Comparison of ENCODE assay signal across 26 mouse cellular contexts in genomic region chr2:45351529-45352133, GRCm38 (mm10).
A peak's percentile ranks its signal among the peaks of the same experiment; 100 is the strongest.
DNase-seq lines count a peak whose midpoint lies in the region; ATAC-seq and TF ChIP-seq lines count a peak whose summit lies in the region.
"Had no signal": no experiment of that assay in that cellular context is flagged by ENCODE, and none has a peak within 500 bp of the region (broad histone marks: within the 10 kb centered on the region; RNA-seq: fewer than 3 reads in every experiment).

No protein-coding gene starts in this region.

- H3K4me2 ChIP-seq in midbrain, embryonic 12.5 days (replicated peaks): no peak overlapping the region
- no peak overlapping the region for H3K4me2 ChIP-seq in liver, embryonic 14.5 days (ENCODE audit: low read depth)
- H3K4me2 ChIP-seq: embryonic facial prominence, embryonic 12.5 days; forebrain, embryonic 13.5 days; heart, embryonic 15.5 days; hindbrain, embryonic 14.5 days; stomach, embryonic 15.5 days had no signal

- no peak overlapping the region for H3K4me3 ChIP-seq in midbrain, embryonic 12.5 days
- H3K4me3 ChIP-seq in midbrain, embryonic 10.5 days: no peak overlapping the region
- no peak overlapping the region for H3K4me3 ChIP-seq in liver, embryonic 14.5 days (ENCODE audit: insufficient read depth in 1 of 2, low read depth in 2 of 2, low read length in 2 of 2)
- H3K4me3 ChIP-seq: embryonic facial prominence, embryonic 12.5 days; erythroblast, embryonic 14.5 days; forebrain, embryonic 13.5 days; heart, embryonic 15.5 days; left cerebral cortex, adult 2 months; limb, embryonic 10.5 days; stomach, embryonic 15.5 days had no signal

- intact Hi-C loops in left cerebral cortex, postnatal 14 days (cut with DNase I): no loop called here

- no peaks in the 10 kb centered on the region for H3K36me3 ChIP-seq in midbrain, embryonic 12.5 days
- H3K36me3 ChIP-seq in midbrain, embryonic 10.5 days: no peaks in the 10 kb centered on the region
- no peaks in the 10 kb centered on the region for H3K36me3 ChIP-seq in liver, embryonic 14.5 days (replicated peaks; ENCODE audit: control insufficient read depth, insufficient read depth, low read depth)
- H3K36me3 ChIP-seq: embryonic facial prominence, embryonic 12.5 days; heart, embryonic 15.5 days; limb, embryonic 10.5 days; stomach, embryonic 15.5 days had no signal

- H3K27ac ChIP-seq in midbrain, embryonic 12.5 days (replicated peaks): no peak overlapping the region
- H3K27ac ChIP-seq in midbrain, embryonic 10.5 days (replicated peaks): no peak overlapping the region
- no peak overlapping the region for H3K27ac ChIP-seq in liver, embryonic 14.5 days
- H3K27ac ChIP-seq: embryonic facial prominence, embryonic 12.5 days; forebrain, embryonic 13.5 days; heart, embryonic 15.5 days; hindbrain, embryonic 14.5 days; left cerebral cortex, adult 2 months; limb, embryonic 10.5 days; macrophage; stomach, embryonic 15.5 days had no signal

- 90% methylated on average over 1 of the region's 1 CpGs for WGBS in midbrain, embryonic 12.5 days
- WGBS in midbrain, embryonic 10.5 days: 61% methylated on average over 1 of the region's 1 CpGs
- 8% methylated on average over 1 of the region's 1 CpGs for WGBS in liver, embryonic 14.5 days (ENCODE audit: insufficient replicate concordance)

- 0 out of 2 replicates have a peak, but pooled peaks have one; percentile 52 for ATAC-seq in midbrain, embryonic 12.5 days (ENCODE audit: low FRiP score, low read depth)
- 0 out of 2 replicates have a peak, but pooled peaks have one; percentile 36 for ATAC-seq in common myeloid progenitor, adult 5-6 weeks (replicated peaks; ENCODE audit: low read depth, poor library complexity, severe bottlenecking)
- ATAC-seq in liver, embryonic 14.5 days (ENCODE audit: insufficient read depth): peak; percentile 90
- ATAC-seq: forebrain, embryonic 13.5 days; inflammation-experienced regulatory T-cells, adult 6 months; lung, postnatal 0 days; Patski had no signal

- H3K27me3 ChIP-seq in midbrain, embryonic 12.5 days: no peaks in the 10 kb centered on the region
- no peaks in the 10 kb centered on the region for H3K27me3 ChIP-seq in midbrain, embryonic 10.5 days (ENCODE audit: low read depth, poor library complexity, severe bottlenecking)
- H3K27me3 ChIP-seq in liver, embryonic 14.5 days (ENCODE audit: control insufficient read depth, insufficient read depth, low read length): no peaks in the 10 kb centered on the region
- H3K27me3 ChIP-seq: embryonic facial prominence, embryonic 12.5 days; forebrain, embryonic 13.5 days; heart, embryonic 15.5 days; Patski; stomach, embryonic 15.5 days had no signal

- H3K4me1 ChIP-seq in midbrain, embryonic 12.5 days: no peaks in the 10 kb centered on the region
- no peaks in the 10 kb centered on the region for H3K4me1 ChIP-seq in midbrain, embryonic 10.5 days
- peaks cover 4 to 14% of the 10 kb centered on the region in 2 experiments for H3K4me1 ChIP-seq in liver, embryonic 14.5 days (replicated peaks; ENCODE audit: control insufficient read depth in 2 of 2, insufficient read depth in 2 of 2, low read length in 1 of 2)
- H3K4me1 ChIP-seq: stomach, embryonic 15.5 days had no signal

- DNase-seq in midbrain, embryonic 10.5 days (ENCODE audit: low spot score): no peak
- DNase-seq in liver, embryonic 14.5 days (ENCODE audit: low read depth in 3 of 3, low spot score in 3 of 3): peak in 1 of 3 experiments; percentile 14
- no peak for DNase-seq in left cerebral cortex, postnatal 14 days (ENCODE audit: low spot score in 2 of 2)
- no peak for DNase-seq in left cerebral cortex, adult 9 months (ENCODE audit: low spot score in 2 of 2)
- DNase-seq in ovary, adult 18-20 months (ENCODE audit: low spot score): no peak
- DNase-seq: adrenal gland, postnatal 36 days; cerebellum, adult 11 months; cerebellum, postnatal 10 days; heart, postnatal 4 days; kidney, adult 18-20 months; kidney, postnatal 4 days; thymus, postnatal 4 days had no signal

- no peak for TF ChIP-seq CTCF in liver, embryonic 14.5 days (IDR thresholded peaks at IDR 0.05; ENCODE audit: low read depth)

- no peak overlapping the region for H3K9ac ChIP-seq in midbrain, embryonic 12.5 days (replicated peaks)
- H3K9ac ChIP-seq in liver, embryonic 14.5 days (replicated peaks): no peak overlapping the region
- H3K9ac ChIP-seq: embryonic facial prominence, embryonic 12.5 days; forebrain, embryonic 13.5 days; heart, embryonic 15.5 days; hindbrain, embryonic 14.5 days; stomach, embryonic 15.5 days had no signal

- TF ChIP-seq EP300 in liver, embryonic 14.5 days (IDR thresholded peaks at IDR 0.05; ENCODE audit: low read depth): peak; percentile 80

- H3K9me3 ChIP-seq in midbrain, embryonic 12.5 days: no peaks in the 10 kb centered on the region
- H3K9me3 ChIP-seq in midbrain, embryonic 10.5 days (replicated peaks): no peaks in the 10 kb centered on the region
- H3K9me3 ChIP-seq in liver, embryonic 14.5 days (ENCODE audit: control insufficient read depth, low read length): no peaks in the 10 kb centered on the region
- H3K9me3 ChIP-seq: embryonic facial prominence, embryonic 12.5 days; forebrain, embryonic 13.5 days; heart, embryonic 15.5 days; limb, embryonic 10.5 days; stomach, embryonic 15.5 days had no signal

Comparison
In these comparisons a context has a peak if more than half of its experiments do, and no peak if none do; other contexts are left out.
1. ATAC-seq: peak in every context shown above with its lines; median percentile 90 in liver, embryonic 14.5 days; 52 in midbrain, embryonic 12.5 days; 36 in common myeloid progenitor, adult 5-6 weeks.